Mouse (Mus musculus) hindlimb bud, embryonic 11.5 days (tissue): Measurements from ENCODE around the gene Scaper.

ENCODE experiments used
- DNase-seq: peaks from one replicate; pipeline ENCODE4 v3.0.0-alpha.2; 2012; ENCODE audit warnings: low read depth, low spot score; ENCODE audit errors: extremely low spot score

Scaper gene

GRCm38 (mm10) chr9:55937664-55938617 is at the start of gene Scaper:
Gene Scaper, minus strand, starts transcription at chr9:55938119.
- DNase-seq = peak; percentile 77

GRCm38 (mm10) chr9:55946819-55947218 is 8.9 kb upstream of the Scaper start:
- peak; percentile 35 for DNase-seq

- DNase-seq = no peak
Measured at GRCm38 (mm10) chr9:55941356-55941755, 3.4 kb upstream of the Scaper start.

- no peak for DNase-seq
Measured at GRCm38 (mm10) chr9:55938618-55938985, 683 bp upstream of the Scaper start.

- DNase-seq = no peak
Measured at GRCm38 (mm10) chr9:55937224-55937663, 675 bp downstream of the Scaper start.

GRCm38 (mm10) chr9:55932482-55932881 is 5.4 kb downstream of the Scaper start:
- no peak for DNase-seq

GRCm38 (mm10) chr9:55918579-55918978 is 19.3 kb downstream of the Scaper start:
- peak; percentile 42 for DNase-seq

GRCm38 (mm10) chr9:55916751-55917150 is 21.2 kb downstream of the Scaper start:
- no peak for DNase-seq

- no peak for DNase-seq
Measured at GRCm38 (mm10) chr9:55911481-55911880, 26.4 kb downstream of the Scaper start.

- DNase-seq = no peak
Measured at GRCm38 (mm10) chr9:55902964-55903363, 35.0 kb downstream of the Scaper start.

GRCm38 (mm10) chr9:55901588-55901987 is 36.3 kb downstream of the Scaper start:
- DNase-seq = no peak

GRCm38 (mm10) chr9:55900531-55900930 is 37.4 kb downstream of the Scaper start:
- no peak for DNase-seq

GRCm38 (mm10) chr9:55878066-55878465 is 59.9 kb downstream of the Scaper start:
- no peak for DNase-seq

- DNase-seq = no peak
Measured at GRCm38 (mm10) chr9:55789442-55789841, 148.5 kb downstream of the Scaper start.

GRCm38 (mm10) chr9:55712016-55712415 is 225.9 kb downstream of the Scaper start:
- DNase-seq = no peak

GRCm38 (mm10) chr9:55710553-55710952 is 227.4 kb downstream of the Scaper start:
- no peak for DNase-seq

GRCm38 (mm10) chr9:55706603-55707002 is 231.3 kb downstream of the Scaper start:
- no peak for DNase-seq

GRCm38 (mm10) chr9:55695307-55695706 is 242.6 kb downstream of the Scaper start:
- DNase-seq = no peak

GRCm38 (mm10) chr9:55677099-55677498 is 260.8 kb downstream of the Scaper start:
- no peak for DNase-seq

GRCm38 (mm10) chr9:55646444-55646843 is 291.5 kb downstream of the Scaper start:
- DNase-seq = no peak

GRCm38 (mm10) chr9:55626990-55627389 is 310.9 kb downstream of the Scaper start:
- DNase-seq = no peak

- DNase-seq = no peak
Measured at GRCm38 (mm10) chr9:55614711-55615110, 323.2 kb downstream of the Scaper start.

- no peak for DNase-seq
Measured at GRCm38 (mm10) chr9:55609751-55610150, 328.2 kb downstream of the Scaper start.
